Mouse (Mus musculus) forebrain, embryonic 15.5 days (tissue): ENCODE data around the gene Vmn1r45. TPM values are rescaled to one million over a fixed set of nuclear protein-coding genes. Genes with fewer than 3 reads are reported as not detected.
"Not testable (repeated sequence)": the region's sequence is repeated elsewhere in the genome, so short reads cannot be mapped to it uniquely, and the experiment has no call there.

Experiments
- ATAC-seq: fragments of 200-750 bp; cut with Nextera tagmentation; replicated peaks from 2 replicates; pipeline ENCODE4 v1.8.0; 2017; ENCODE audit warnings: mild to moderate bottlenecking, moderate TSS enrichment, moderate library complexity
- H3K27ac ChIP-seq: fragments of 300-500 bp; sonication (generic); replicated peaks from 2 replicates; pipeline ENCODE4 v1.5.1; 2015; ENCODE audit warnings: mild to moderate bottlenecking, inconsistent platforms
- H3K27me3 ChIP-seq: fragments of 300-500 bp; sonication (generic); 2 replicates; pipeline ENCODE4 v1.6.1; 2015; ENCODE audit warnings: inconsistent platforms
- H3K36me3 ChIP-seq: fragments of 300-500 bp; sonication (generic); 2 replicates; pipeline ENCODE4 v1.6.1; 2015; ENCODE audit warnings: mild to moderate bottlenecking, inconsistent platforms
- H3K4me1 ChIP-seq: fragments of 300-500 bp; sonication (generic); 2 replicates; pipeline ENCODE4 v1.6.1; 2015; ENCODE audit warnings: inconsistent platforms
- H3K4me2 ChIP-seq: fragments of 300-500 bp; sonication (generic); replicated peaks from 2 replicates; pipeline ENCODE4 v1.6.1; 2015; ENCODE audit warnings: mild to moderate bottlenecking, inconsistent platforms
- H3K4me3 ChIP-seq: fragments of 300-500 bp; sonication (generic); 2 replicates; pipeline ENCODE4 v1.5.1; 2015; ENCODE audit warnings: mild to moderate bottlenecking, inconsistent platforms
- H3K9ac ChIP-seq: fragments of 300-500 bp; sonication (generic); replicated peaks from 2 replicates; pipeline ENCODE4 v1.6.1; 2015; ENCODE audit warnings: mild to moderate bottlenecking, inconsistent platforms
- H3K9me3 ChIP-seq: fragments of 300-500 bp; sonication (generic); 2 replicates; pipeline ENCODE4 v1.6.1; 2016; ENCODE audit warnings: inconsistent platforms
- WGBS: fragments of 180-500 bp; shearing (Covaris S2); methylation state at CpG from one replicate; pipeline ENCODE4 v1.1.7; 2015; ENCODE audit warnings: mixed read lengths; 5-methylcytosine and 5-hydroxymethylcytosine counted together
- polyA plus RNA-seq: library from polyadenylated mRNA; unstranded; fragments of >200 nt; fragmentation: Nextera tagmentation; extraction: Ambion mirVana; gene quantifications from 2 replicates; pipeline ENCODE4 v1.2.1, GENCODE M21; 2015

The Vmn1r45 gene
- polyA plus RNA-seq = not detected in 2 replicates

DNA sequence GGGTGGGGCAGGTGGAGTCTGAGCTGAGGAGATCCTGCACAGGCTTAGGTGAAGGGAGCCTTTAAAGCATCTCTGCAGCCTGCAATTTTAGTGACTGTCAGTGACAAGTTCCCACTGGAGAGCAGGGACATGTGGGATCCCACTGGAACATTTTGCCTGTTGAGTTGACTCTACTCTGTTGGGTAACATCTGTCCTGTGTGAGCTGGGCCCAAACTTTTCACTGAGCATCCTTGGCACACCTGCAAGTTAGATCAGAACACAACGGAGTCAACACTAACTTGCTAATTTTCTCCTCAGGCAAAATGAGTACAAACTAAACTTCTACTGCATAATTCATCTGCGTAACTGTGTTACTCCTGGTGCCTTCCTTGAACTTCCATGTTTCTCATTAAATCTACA is at the start of gene Vmn1r45:
Vmn1r45 (minus strand) TSS at position 101 of the 400 bp plus-strand sequence.
- not testable (repeated sequence) for H3K36me3 ChIP-seq, H3K27ac ChIP-seq, H3K9me3 ChIP-seq, ATAC-seq, H3K9ac ChIP-seq, H3K4me1 ChIP-seq, H3K27me3 ChIP-seq, H3K4me3 ChIP-seq, H3K4me2 ChIP-seq
- WGBS = 87% methylated on average over 2 of the region's 2 CpGs

DNA sequence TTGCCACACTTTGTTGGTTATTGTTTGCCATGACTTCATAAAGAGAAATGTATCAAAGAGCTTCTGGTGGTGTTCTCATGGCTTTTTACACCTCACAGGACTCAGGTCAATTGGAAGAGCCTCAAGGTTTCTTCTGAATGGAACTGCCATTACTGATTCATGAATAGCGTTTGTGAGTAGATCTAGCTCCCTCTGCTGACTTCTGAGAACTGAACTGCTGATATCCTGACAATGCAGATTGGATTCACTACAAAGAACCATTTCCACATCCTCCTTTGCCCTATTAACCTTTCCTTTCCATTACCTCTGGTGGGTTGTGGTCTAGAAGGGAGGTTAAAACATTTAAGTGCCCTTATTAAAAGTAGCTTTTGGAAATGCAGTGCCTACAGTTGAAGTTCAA is 45.6 kb upstream of the Vmn1r45 start:
- Histone ChIP-seq H3K4me2 (no peak overlapping the region), H3K27ac (no peak overlapping the region), H3K9me3 (no peaks in the 10 kb centered on the region; the same call in 1 of the 2 replicates), H3K9ac (no peak overlapping the region), H3K36me3 (no peaks in the 10 kb centered on the region), H3K27me3 (no peaks in the 10 kb centered on the region), H3K4me1 (no peaks in the 10 kb centered on the region), H3K4me3 (no peak overlapping the region)
- 12% methylated on average over 1 of the region's 1 CpGs for WGBS
- ATAC-seq = no peak

DNA sequence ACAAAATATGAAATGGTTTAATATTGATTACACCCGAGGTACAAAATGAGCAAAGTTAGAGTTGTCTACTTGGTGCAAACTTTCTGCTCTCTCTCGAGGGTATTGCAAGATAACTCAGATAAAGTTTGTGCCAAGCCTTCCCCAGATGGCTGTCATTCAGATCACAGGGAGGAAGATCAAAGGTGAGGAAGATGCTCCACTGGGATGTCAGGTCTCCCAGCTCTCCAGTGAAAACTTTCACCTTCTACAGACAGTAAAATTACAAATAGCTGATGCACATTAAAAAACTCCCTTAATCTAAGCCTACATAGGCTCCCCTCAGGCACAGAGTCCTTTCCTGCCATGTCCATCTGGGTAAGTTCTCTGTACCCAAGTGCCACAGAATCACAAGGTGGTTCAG is 28.6 kb upstream of the Vmn1r45 start, which contains the start of gene Vmn1r46:
Vmn1r46 (plus strand) TSS at position 301 of the 400 bp plus-strand sequence.
- no peaks in the 10 kb centered on the region for H3K36me3 ChIP-seq
- no peak within 1 kb of the TSS for H3K27ac ChIP-seq
- ATAC-seq = no peak
- no peak within 1 kb of the TSS for H3K4me2 ChIP-seq
- no peaks in the 10 kb centered on the region for H3K4me1 ChIP-seq
- H3K27me3 ChIP-seq = no peaks in the 10 kb centered on the region
- H3K4me3 ChIP-seq = no peak within 1 kb of the TSS
- 58% methylated on average over 2 of the region's 2 CpGs for WGBS
- 0 out of 2 replicates have a peak, but pooled peaks cover 3% of the 10 kb centered on the region for H3K9me3 ChIP-seq
- H3K9ac ChIP-seq = no peak within 1 kb of the TSS

DNA sequence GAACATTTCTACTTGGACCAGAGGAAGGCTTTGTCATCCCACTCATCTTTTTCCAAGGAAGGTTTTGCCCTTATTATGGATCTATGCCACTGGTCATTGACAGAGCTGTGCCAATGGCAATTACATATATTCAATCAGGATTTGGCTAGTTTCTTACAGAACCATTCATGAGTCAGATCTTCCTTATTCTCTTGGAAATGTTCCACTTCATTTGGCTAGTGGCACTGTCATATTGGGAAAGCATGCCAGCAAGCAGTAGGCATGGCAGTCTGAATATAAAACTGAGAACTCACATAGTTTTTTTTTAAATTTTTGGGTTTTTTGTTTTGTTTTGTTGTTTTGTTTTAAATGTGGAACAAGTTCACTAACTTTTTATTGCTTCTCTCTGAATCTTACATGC is 25.9 kb upstream of the Vmn1r45 start:
- Histone ChIP-seq H3K4me2 (no peak overlapping the region), H3K9ac (no peak overlapping the region), H3K9me3 (0 out of 2 replicates have a peak, but pooled peaks cover 3% of the 10 kb centered on the region), H3K27me3 (no peaks in the 10 kb centered on the region), H3K36me3 (no peaks in the 10 kb centered on the region), H3K4me3 (no peak overlapping the region), H3K4me1 (no peaks in the 10 kb centered on the region), H3K27ac (no peak overlapping the region)
- no peak for ATAC-seq

DNA sequence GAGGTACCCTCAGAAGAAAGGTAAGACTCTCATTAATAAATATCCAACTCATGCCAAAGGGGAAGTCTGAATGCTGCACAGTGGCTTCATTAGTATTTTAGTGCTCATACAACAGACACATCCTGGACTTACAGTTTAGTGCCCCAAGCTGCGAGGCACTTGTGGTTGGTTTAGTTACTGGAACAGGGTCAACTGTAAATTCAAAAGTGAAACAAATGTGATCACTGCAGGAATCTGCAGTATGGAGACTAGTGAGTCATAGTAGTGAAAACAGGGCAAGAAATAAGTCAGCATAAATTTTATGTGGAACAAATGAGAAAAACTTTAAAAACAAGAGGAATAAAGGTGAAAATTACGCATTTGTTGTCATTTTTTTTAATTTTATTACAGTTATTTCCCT is 13.2 kb upstream of the Vmn1r45 start:
- no peak overlapping the region for H3K27ac ChIP-seq
- 77% methylated on average over 2 of the region's 2 CpGs for WGBS
- H3K9ac ChIP-seq = no peak overlapping the region
- no peak for ATAC-seq
- H3K27me3 ChIP-seq = no peaks in the 10 kb centered on the region
- no peak overlapping the region for H3K4me2 ChIP-seq
- no peaks in the 10 kb centered on the region for H3K4me1 ChIP-seq
- no peak overlapping the region for H3K4me3 ChIP-seq
- H3K9me3 ChIP-seq = 0 out of 2 replicates have a peak, but pooled peaks cover 4% of the 10 kb centered on the region
- H3K36me3 ChIP-seq = no peaks in the 10 kb centered on the region

DNA sequence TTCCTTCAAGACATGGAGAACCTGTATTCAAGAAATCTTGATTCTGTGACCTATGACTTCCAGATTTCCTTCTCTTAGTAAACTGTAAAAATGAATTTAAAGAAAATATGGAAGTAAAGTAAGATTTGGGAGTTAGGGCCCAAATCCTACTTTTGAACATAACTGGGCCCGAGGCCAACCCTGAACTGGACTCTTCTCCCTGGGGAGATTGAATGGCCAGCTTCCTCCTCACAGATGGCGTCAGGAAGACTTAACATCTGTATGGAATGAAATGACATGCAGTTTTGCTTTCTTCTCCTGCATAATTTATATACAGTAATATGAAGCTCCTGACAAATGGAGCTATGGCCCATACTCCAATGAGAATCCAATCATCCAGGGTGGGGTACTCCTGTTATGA is 528 bp upstream of the Vmn1r45 start:
- H3K36me3 ChIP-seq = no peaks in the 10 kb centered on the region
- H3K27me3 ChIP-seq = no peaks in the 10 kb centered on the region
- no peak overlapping the region for H3K27ac ChIP-seq
- H3K4me1 ChIP-seq = no peaks in the 10 kb centered on the region
- no peak for ATAC-seq
- H3K9ac ChIP-seq = no peak overlapping the region
- 85% methylated on average over 2 of the region's 2 CpGs for WGBS
- no peaks in the 10 kb centered on the region for H3K9me3 ChIP-seq
- no peak overlapping the region for H3K4me2 ChIP-seq
- no peak overlapping the region for H3K4me3 ChIP-seq

DNA sequence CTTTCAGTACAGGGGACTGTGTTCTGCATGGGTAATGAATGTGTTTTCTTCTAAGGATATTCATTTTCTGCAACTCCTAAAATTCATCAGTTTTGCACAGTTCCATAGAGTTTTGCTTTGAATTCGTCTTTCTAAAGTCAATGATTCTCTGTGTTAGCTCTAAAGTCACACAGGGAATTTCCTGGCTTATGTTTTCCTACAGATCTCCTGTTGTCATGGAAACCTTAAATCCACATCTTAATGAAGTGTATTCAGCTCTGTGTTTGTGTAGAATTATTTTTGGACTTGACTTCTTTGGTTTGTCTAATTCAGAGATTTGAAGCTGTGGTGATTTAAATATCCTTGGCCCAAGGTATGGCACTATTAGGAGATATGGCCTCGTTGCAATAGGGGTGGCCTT is 56.6 kb downstream of the Vmn1r45 start:
- H3K27me3 ChIP-seq = no peaks in the 10 kb centered on the region
- no peak overlapping the region for H3K27ac ChIP-seq
- no peaks in the 10 kb centered on the region for H3K4me1 ChIP-seq
- no peaks in the 10 kb centered on the region for H3K36me3 ChIP-seq
- H3K4me3 ChIP-seq = no peak overlapping the region
- no peak overlapping the region for H3K9ac ChIP-seq
- H3K4me2 ChIP-seq = no peak overlapping the region
- H3K9me3 ChIP-seq = no peaks in the 10 kb centered on the region
- 52% methylated on average over 2 of the region's 2 CpGs for WGBS
- ATAC-seq = no peak

DNA sequence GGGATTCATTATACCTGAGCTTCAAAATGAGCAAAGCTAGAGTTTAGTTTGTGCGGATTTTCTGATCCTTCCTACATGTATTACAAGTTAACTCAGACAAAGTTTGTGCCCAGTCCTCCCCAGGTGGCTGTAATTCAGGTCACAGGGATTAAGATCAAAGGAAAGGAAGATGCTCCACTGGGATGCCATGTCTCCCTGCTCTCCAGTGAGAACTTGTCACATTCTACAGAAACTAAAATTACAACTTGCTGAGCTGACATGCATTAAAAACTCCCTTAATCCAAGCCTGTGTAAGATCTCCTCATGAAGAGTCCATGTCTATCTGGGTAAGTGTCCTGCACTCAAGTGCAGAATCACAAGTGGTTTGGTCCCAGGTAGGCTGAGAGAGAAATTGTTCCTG is 57.0 kb downstream of the Vmn1r45 start, which contains the start of gene Vmn1r44:
Vmn1r44 (plus strand) TSS at position 301 of the 400 bp plus-strand sequence.
- H3K4me3 ChIP-seq = no peak within 1 kb of the TSS
- no peak for ATAC-seq
- no peaks in the 10 kb centered on the region for H3K27me3 ChIP-seq
- 76% methylated on average over 1 of the region's 1 CpGs for WGBS
- H3K27ac ChIP-seq = no peak within 1 kb of the TSS
- no peaks in the 10 kb centered on the region for H3K4me1 ChIP-seq
- no peak within 1 kb of the TSS for H3K9ac ChIP-seq
- H3K36me3 ChIP-seq = no peaks in the 10 kb centered on the region
- H3K9me3 ChIP-seq = no peaks in the 10 kb centered on the region
- H3K4me2 ChIP-seq = no peak within 1 kb of the TSS

Other genes starting within 250 kb of the Vmn1r45 start
- not detected in 2 replicates for gene Vmn1r40, start 233.1 kb downstream of the Vmn1r45 start, polyA plus RNA-seq
- gene Vmn1r41, start 199.8 kb downstream of the Vmn1r45 start, polyA plus RNA-seq = not detected in 2 replicates
- gene Vmn1r42, start 64.2 kb downstream of the Vmn1r45 start, polyA plus RNA-seq = not detected in 2 replicates
- not detected in 2 replicates for gene Vmn1r43, start 64.2 kb downstream of the Vmn1r45 start, polyA plus RNA-seq
- not detected in 2 replicates for gene Vmn1r44, start 56.9 kb downstream of the Vmn1r45 start, polyA plus RNA-seq
- not detected in 2 replicates for gene Vmn1r46, start 28.7 kb upstream of the Vmn1r45 start, polyA plus RNA-seq
- not detected in 2 replicates for gene Vmn1r47, start 75.5 kb upstream of the Vmn1r45 start, polyA plus RNA-seq
- gene Vmn1r48, start 96.2 kb upstream of the Vmn1r45 start, polyA plus RNA-seq = not detected in 2 replicates
- gene Vmn1r49, start 137.9 kb upstream of the Vmn1r45 start, polyA plus RNA-seq = not detected in 2 replicates
- gene Vmn1r50, start 160.8 kb upstream of the Vmn1r45 start, polyA plus RNA-seq = not detected in 2 replicates
- gene Vmn1r51, start 182.0 kb upstream of the Vmn1r45 start, polyA plus RNA-seq = not detected in 2 replicates
- not detected in 2 replicates for gene Vmn1r52, start 234.2 kb upstream of the Vmn1r45 start, polyA plus RNA-seq